Mouse (Mus musculus) cerebellum, adult (tissue): ENCODE measurements around the gene Hist1h1c.
"Not testable (repeated sequence)": the region's sequence is repeated elsewhere in the genome, so short reads cannot be mapped to it uniquely, and the experiment has no call there.

Experiments
- ATAC-seq: cut with Nextera tagmentation; 2 replicates; pipeline ENCODE4 v1.9.2; 2017; ENCODE audit warnings: mild to moderate bottlenecking, moderate library complexity, mixed read lengths; ENCODE audit not compliant: insufficient number of reproducible peaks, low FRiP score, low TSS enrichment

Hist1h1c gene

DNA sequence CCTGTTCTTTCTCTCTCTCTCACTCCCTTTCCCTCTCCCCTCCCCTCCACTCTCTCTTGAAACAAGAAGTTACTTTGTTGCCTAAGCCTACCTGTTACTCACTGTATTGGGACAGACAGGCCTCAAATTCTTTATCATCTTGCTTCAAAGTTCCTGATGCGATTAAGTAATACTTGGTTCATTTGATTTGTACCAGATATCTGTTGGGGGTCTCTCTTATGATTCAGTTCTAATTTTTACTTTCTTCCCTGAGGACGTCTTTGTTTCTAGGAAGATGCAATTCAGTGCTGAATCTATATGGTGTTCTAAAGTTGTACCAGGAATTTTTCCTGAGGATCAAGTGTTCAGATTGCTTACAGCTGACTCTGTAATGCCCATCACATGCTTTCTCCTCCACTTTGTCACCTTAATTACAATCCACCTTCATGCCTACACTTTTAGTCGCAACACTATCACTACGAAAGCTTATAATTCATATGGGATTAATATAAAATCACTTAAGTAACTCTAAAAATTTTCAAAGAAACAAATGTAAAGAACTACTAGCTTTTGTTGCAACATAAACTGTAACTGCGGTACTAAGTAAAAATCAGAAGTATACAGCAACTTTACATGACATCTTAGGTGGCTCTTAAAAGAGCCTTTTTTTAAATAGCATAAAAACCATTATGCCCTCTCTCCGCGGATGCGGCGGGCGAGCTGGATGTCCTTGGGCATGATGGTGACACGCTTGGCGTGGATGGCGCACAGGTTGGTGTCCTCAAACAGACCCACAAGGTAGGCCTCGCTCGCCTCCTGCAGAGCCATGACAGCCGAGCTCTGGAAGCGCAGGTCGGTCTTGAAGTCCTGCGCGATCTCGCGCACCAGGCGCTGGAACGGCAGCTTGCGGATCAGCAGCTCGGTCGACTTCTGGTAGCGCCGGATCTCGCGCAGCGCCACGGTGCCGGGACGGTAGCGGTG lies 6.1 kb downstream of the Hist1h1c start:
- no peak for ATAC-seq

GRCm38 (mm10) chr13:23745381-23746161 lies 7.0 kb downstream of the Hist1h1c start, which contains the start of gene Hist1h3c:
TSS of gene Hist1h3c (minus strand) at chr13:23745602.
- peak; percentile 56 for ATAC-seq

DNA sequence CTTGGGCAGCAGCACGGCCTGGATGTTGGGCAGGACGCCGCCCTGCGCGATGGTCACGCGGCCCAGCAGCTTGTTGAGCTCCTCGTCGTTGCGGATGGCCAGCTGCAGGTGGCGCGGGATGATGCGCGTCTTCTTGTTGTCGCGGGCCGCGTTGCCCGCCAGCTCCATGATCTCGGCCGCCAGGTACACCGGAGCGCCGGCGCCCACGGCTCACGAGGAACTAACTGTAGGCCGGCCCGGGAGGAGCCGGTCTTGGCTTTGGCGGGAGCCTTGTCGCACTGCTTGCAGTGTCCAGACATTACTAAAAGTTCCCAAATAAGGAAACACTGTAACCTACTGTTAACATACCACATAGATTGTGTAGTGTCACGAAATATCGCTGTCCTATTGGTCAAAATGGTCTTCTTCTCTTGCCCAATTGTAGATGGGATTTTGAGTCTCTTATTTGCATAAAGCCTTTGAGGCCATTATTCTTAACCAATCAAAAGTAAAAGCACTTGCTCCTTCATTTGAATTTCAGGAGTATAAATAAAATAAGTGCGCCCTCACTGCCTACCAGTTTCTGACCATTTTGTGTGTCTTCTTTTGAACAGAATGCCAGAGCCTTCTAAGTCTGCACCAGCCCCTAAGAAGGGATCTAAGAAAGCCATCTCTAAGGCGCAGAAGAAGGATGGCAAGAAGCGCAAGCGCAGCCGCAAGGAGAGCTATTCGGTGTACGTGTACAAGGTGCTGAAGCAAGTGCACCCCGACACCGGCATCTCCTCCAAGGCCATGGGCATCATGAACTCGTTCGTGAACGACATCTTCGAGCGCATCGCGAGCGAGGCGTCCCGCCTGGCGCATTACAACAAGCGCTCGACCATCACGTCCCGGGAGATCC lies 7.8 kb downstream of the Hist1h1c start, which contains the start of gene Hist1h2bb:
Hist1h2bb (plus strand) TSS at position 534 of the 880 bp plus-strand sequence.
- ATAC-seq = peak; percentile 99

DNA sequence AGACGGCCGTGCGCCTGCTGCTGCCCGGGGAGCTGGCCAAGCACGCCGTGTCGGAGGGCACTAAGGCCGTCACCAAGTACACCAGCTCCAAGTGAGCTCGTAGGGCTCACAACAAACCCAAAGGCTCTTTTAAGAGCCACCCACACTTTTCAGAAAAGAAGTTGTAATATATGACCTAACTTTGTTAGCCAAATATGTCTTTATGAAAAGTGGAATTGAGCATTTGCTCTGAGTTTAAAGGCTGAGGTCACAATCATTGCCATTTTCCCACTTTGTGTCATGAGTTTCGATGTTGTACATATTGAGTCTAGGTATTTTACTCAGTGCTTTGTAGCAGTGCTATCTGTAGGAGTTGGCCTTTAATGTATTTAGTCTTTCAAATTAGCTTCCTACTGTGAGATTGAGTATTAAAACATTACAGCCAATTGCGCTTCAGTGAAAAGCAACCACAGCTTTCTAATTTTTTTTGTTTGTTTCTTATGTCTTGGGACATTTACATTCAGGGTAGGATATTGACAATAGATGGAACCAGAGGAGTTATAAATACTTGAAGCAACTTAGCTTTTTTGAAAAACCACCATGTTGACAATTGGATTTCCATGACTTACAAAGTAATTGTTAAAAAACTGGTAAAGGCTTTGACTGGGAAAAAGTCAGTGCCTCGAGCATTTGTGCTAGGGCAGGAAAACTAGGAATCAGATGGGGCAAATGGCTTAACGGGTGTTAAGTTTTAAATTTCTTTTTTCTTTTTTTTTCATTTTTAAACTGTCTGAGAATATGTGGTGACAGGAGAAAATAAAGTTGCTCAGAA lies 8.7 kb downstream of the Hist1h1c start:
- ATAC-seq = no peak

DNA sequence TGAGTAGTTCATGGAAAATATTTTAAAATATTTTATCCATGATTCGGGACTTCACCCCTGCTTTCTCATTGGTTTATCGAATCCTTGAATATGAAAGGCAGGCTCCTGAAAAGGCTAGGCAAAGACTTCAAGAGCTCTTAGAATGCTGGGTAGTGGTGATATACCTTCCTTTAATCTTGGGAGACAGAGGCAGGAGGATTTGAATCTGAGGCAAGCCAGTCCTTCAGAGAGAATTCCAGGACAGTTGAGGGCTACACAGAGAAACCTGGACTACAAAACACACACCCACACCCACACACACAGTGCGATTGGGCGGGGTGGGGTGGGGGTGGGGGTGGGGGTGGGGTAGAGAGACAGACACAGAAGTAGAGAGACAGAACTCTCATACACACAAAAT lies 9.3 kb downstream of the Hist1h1c start:
- ATAC-seq = no peak

- no peak for ATAC-seq
Measured at GRCm38 (mm10) chr13:23749563-23750121, 11.0 kb downstream of the Hist1h1c start.

DNA sequence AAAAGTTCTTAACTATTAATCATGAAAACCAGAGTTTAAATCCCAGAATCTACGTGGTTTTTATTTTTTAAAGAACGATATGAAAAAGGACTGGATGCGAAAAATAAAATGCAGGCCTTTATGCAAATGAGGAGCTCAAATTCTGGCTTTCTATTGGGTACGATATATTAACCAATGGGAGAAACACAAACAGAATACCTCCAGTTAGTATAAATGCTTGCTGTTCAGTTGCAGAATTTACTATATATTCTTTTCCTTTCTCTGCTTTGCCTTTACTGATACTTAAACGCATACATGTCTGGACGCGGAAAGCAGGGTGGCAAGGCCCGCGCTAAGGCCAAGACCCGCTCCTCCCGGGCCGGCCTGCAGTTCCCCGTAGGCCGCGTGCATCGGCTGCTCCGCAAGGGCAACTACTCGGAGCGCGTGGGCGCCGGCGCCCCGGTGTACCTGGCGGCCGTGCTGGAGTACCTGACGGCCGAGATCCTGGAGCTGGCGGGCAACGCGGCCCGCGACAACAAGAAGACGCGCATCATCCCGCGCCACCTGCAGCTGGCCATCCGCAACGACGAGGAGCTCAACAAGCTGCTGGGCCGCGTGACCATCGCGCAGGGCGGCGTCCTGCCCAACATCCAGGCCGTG lies 12.3 kb downstream of the Hist1h1c start, which contains the start of gene Hist1h2ab:
Hist1h2ab (plus strand) TSS at position 288 of the 639 bp plus-strand sequence.
- ATAC-seq = not testable (repeated sequence)

GRCm38 (mm10) chr13:23751478-23751956 lies 12.9 kb downstream of the Hist1h1c start:
- no peak for ATAC-seq

DNA sequence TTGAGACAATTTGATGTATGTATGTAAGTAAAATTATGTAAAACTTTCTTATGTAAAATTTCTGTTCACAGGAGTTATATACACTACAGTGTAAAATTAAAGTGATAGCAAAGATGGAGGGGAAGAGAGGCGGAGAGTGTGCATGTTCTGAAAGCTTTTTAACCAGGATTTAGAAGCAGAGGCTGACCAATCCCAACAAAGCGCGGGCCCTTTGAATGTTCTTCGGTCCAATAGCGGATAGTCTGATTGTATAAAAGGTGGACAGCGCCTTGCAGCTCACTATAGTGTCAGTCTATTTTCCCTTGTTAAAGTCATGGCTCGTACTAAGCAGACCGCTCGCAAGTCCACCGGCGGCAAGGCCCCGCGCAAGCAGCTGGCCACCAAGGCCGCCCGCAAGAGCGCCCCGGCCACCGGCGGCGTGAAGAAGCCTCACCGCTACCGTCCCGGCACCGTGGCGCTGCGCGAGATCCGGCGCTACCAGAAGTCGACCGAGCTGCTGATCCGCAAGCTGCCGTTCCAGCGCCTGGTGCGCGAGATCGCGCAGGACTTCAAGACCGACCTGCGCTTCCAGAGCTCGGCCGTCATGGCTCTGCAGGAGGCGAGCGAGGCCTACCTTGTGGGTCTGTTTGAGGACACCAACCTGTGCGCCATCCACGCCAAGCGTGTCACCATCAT lies 13.6 kb downstream of the Hist1h1c start, which contains the start of gene Hist1h3b:
Hist1h3b (plus strand) TSS at position 201 of the 675 bp plus-strand sequence.
- peak; percentile 53; the same call in 1 of the 2 replicates for ATAC-seq

DNA sequence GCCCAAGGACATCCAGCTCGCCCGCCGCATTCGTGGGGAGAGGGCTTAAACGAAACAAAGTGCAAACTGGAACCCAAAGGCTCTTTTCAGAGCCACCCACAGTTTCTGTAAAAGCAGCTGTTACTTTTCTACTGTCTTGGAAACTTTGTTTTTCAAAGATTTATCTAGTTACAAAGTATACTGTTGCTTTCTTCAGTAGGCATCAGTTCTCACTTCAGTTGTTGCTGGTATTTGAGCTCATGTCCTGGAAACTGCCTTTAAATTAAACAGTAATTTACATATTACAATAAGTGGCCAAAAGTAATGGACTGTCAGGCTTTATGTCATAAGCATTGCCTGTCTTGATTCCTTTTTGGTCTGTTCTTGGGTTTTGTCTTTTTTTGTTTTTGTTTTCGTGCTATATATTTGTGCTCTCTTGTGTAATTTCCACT lies 14.1 kb downstream of the Hist1h1c start:
- ATAC-seq = no peak

DNA sequence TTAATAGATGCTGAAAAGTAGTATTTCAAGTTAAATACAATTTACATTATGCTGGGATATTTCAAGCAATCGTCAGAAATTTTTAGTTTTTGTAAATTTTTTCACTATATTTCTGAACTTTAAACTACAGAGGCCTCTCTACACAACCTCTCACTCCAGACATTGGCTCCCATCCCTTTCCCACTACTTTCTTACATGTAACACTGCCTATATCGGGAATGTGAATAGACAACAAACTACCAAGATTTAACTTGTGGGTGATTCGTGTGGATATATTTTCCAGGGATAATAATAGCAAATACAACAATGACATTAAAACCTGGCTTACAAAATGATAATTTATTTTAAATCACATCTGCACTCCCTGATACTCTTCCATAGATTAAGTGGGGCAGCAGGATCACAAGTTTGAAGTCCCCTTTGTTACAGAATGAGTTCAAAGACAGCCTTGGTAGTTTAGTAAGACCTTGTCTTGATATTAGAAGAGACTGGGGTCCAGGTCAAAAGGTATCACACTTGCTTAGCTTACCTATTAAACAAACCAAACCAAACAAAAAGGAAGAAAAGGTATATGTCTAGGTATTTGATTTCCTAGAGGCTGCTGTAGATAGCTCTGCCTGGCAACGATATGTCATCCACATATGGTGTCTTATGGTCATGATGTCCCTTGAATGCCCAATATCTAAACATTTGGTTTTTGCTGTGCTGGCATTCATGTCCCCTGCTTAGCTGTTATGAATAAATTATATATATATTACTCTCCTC lies 14.9 kb downstream of the Hist1h1c start:
- ATAC-seq = no peak

DNA sequence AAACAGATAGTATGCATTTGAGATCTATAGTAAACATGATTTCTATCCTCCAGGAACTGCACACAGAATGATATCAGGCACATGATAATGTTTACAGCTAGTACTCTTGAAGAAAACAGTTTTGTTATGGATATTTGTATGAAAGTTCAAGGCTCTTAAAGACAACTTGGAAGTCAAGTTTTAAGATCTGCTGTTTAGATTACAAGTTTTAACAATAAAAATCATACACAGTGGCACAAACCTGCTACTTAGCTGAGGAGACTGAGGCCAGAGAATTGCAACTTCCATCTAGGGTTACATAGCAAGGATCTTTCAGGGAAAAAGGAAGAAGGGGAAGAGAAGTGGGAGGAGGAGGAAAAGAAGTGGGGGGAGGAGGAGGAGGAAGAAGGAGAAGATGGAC lies 16.4 kb downstream of the Hist1h1c start:
- ATAC-seq = no peak

DNA sequence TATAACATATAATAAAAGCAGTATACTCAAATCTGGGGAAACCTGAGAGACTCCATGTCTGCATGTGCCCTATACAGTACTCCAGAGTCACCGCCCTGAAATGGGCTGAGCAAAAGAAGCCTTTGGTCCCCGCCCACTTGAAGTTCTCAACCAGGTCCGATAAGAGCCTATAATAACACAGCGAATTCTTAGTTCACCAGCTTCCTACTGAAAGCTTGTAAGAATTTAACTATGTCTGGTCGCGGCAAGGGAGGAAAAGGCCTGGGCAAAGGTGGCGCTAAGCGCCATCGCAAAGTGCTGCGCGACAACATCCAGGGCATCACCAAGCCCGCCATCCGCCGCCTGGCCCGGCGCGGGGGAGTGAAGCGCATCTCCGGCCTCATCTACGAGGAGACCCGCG lies 18.2 kb downstream of the Hist1h1c start, which contains the start of gene Hist1h4b:
Hist1h4b (plus strand) TSS at position 224 of the 400 bp plus-strand sequence.
- ATAC-seq = peak; percentile 69

GRCm38 (mm10) chr13:23757211-23757773 lies 18.7 kb downstream of the Hist1h1c start:
- no peak for ATAC-seq

GRCm38 (mm10) chr13:23757921-23758320 lies 19.3 kb downstream of the Hist1h1c start:
- no peak for ATAC-seq

DNA sequence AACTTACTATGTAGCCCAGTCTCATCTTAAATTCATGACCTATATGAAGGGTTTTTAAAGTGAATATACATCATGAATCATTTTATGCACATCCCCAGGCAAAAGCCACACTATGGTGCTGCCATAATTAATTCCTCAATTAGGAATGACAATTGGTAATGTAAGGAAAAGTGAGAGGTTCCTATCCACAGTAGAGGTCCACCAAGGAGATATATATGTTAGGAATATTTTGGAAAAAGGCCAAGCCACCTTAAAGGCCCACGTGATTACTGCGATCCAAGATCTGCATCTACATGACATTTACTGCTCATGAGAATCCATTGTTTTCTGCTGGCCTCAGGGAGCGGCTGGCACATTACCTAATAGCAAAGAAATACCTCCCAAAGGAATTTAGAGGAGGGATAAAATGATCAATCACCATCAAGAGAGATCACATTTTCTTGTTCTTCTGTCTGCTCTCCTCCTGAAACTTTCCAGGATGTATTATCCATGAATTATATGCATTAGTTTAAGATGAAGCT lies 20.7 kb downstream of the Hist1h1c start:
- ATAC-seq = no peak
